Mouse (Mus musculus): ENCODE data around the gene Nxn. TPM values are rescaled to one million over a fixed set of nuclear protein-coding genes. Genes with fewer than 3 reads are reported as not detected.

The Nxn gene
- total RNA-seq (2021), result 10 to 100 TPM; 11.6 to 12.2 TPM
- long read RNA-seq, experiment 1, transcript Nxn-201 (8 exons, 2,755 nt), result major isoform, 5 of 5 reads
- long read RNA-seq, experiment 1, partial matches to known transcripts, result 0 of 5 reads
- long read RNA-seq, experiment 1, other reads (novel, unspliced or antisense), result 0 of 5 reads
- long read RNA-seq, experiment 2, transcript Nxn-201 (8 exons, 2,755 nt), result major isoform, 11 of 13 reads
- long read RNA-seq, experiment 2, partial matches to known transcripts, result 0 of 13 reads
- long read RNA-seq, experiment 2, other reads (novel, unspliced or antisense), result 1 of 13 reads

- Histone ChIP-seq H3K4me3 (peak within 1 kb of the TSS; percentile 70), H3K27ac (peak within 1 kb of the TSS; percentile 72)
- DNase-seq (ENCODE audit: low spot score in 2 of 2), result peak; percentile 70 to 73
- TF ChIP-seq CTCF (conservative IDR thresholded peaks at IDR 0.05), result peak; percentile 40; the same call in 1 of the 2 replicates
These were observed at the start of gene Nxn for GRCm38 (mm10) chr11:76398798-76399586. Gene Nxn, minus strand, starts transcription at chr11:76399140.

- no peak for DNase-seq (ENCODE audit: low spot score in 2 of 2)
- TF ChIP-seq CTCF (conservative IDR thresholded peaks at IDR 0.05), result no peak
- Histone ChIP-seq H3K27ac (peak overlapping the region; percentile 24; the same call in 1 of the 2 replicates), H3K4me3 (no peak overlapping the region)
These were observed 47.3 kb upstream of the Nxn start for GRCm38 (mm10) chr11:76446251-76446650.

GRCm38 (mm10) chr11:76445459-76445858 lies 46.5 kb upstream of the Nxn start:
- DNase-seq (ENCODE audit: low spot score in 2 of 2), result no peak
- Histone ChIP-seq H3K27ac (peak overlapping the region; percentile 24), H3K4me3 (no peak overlapping the region)
- TF ChIP-seq CTCF (conservative IDR thresholded peaks at IDR 0.05), result no peak

GRCm38 (mm10) chr11:76439666-76440065 lies 40.7 kb upstream of the Nxn start:
- H3K27ac ChIP-seq, result peak overlapping the region; percentile 79
- H3K4me3 ChIP-seq, result no peak overlapping the region
- TF ChIP-seq CTCF (conservative IDR thresholded peaks at IDR 0.05), result no peak
- DNase-seq (ENCODE audit: low spot score in 2 of 2), result peak; percentile 62 to 83

- peak overlapping the region; percentile 68 for H3K27ac ChIP-seq
- H3K4me3 ChIP-seq, result peak overlapping the region; percentile 48
- DNase-seq (ENCODE audit: low spot score in 2 of 2), result peak; percentile 41 to 53
- TF ChIP-seq CTCF (conservative IDR thresholded peaks at IDR 0.05), result peak; percentile 29
These were observed 38.0 kb upstream of the Nxn start for GRCm38 (mm10) chr11:76436864-76437437.

- no peak for TF ChIP-seq CTCF (conservative IDR thresholded peaks at IDR 0.05)
- Histone ChIP-seq H3K4me3 (peak overlapping the region; percentile 24; the same call in 1 of the 2 replicates), H3K27ac (peak overlapping the region; percentile 73)
- no peak for DNase-seq (ENCODE audit: low spot score in 2 of 2)
These were observed 37.1 kb upstream of the Nxn start for GRCm38 (mm10) chr11:76436009-76436408.

GRCm38 (mm10) chr11:76429966-76430631 lies 31.2 kb upstream of the Nxn start:
- Histone ChIP-seq H3K27ac (peak overlapping the region; percentile 68), H3K4me3 (no peak overlapping the region)
- DNase-seq (ENCODE audit: low spot score in 2 of 2), result no peak
- no peak for TF ChIP-seq CTCF (conservative IDR thresholded peaks at IDR 0.05)

GRCm38 (mm10) chr11:76429556-76429955 lies 30.6 kb upstream of the Nxn start:
- Histone ChIP-seq H3K27ac (peak overlapping the region; percentile 68), H3K4me3 (no peak overlapping the region)
- no peak for TF ChIP-seq CTCF (conservative IDR thresholded peaks at IDR 0.05)
- DNase-seq (ENCODE audit: low spot score in 2 of 2), result no peak

- TF ChIP-seq CTCF (conservative IDR thresholded peaks at IDR 0.05), result peak; percentile 58
- DNase-seq (ENCODE audit: low spot score in 2 of 2), result no peak
- H3K4me3 ChIP-seq, result no peak overlapping the region
- H3K27ac ChIP-seq, result peak overlapping the region; percentile 68
These were observed 30.1 kb upstream of the Nxn start for GRCm38 (mm10) chr11:76429046-76429445.

- peak overlapping the region; percentile 68 for H3K27ac ChIP-seq
These were observed 28.8 kb upstream of the Nxn start for GRCm38 (mm10) chr11:76427781-76428180.

GRCm38 (mm10) chr11:76425749-76426148 lies 26.8 kb upstream of the Nxn start:
- H3K27ac ChIP-seq, result peak overlapping the region; percentile 68

More at GRCm38 (mm10) chr11:76427781-76428180, 28.8 kb upstream of the Nxn start:
- no peak for TF ChIP-seq CTCF (conservative IDR thresholded peaks at IDR 0.05)
- no peak for DNase-seq (ENCODE audit: low spot score in 2 of 2)
- no peak overlapping the region for H3K4me3 ChIP-seq

GRCm38 (mm10) chr11:76420896-76421295 lies 22.0 kb upstream of the Nxn start:
- Histone ChIP-seq H3K27ac (peak overlapping the region; percentile 56; the same call in 1 of the 2 replicates), H3K4me3 (no peak overlapping the region)
- no peak for TF ChIP-seq CTCF (conservative IDR thresholded peaks at IDR 0.05)
- DNase-seq (ENCODE audit: low spot score in 2 of 2), result no peak

More at GRCm38 (mm10) chr11:76425749-76426148, 26.8 kb upstream of the Nxn start:
- H3K4me3 ChIP-seq, result no peak overlapping the region
- DNase-seq (ENCODE audit: low spot score in 2 of 2), result no peak
- no peak for TF ChIP-seq CTCF (conservative IDR thresholded peaks at IDR 0.05)
